Mouse (Mus musculus): ENCODE results near the gene Hoxd13.

DNA sequence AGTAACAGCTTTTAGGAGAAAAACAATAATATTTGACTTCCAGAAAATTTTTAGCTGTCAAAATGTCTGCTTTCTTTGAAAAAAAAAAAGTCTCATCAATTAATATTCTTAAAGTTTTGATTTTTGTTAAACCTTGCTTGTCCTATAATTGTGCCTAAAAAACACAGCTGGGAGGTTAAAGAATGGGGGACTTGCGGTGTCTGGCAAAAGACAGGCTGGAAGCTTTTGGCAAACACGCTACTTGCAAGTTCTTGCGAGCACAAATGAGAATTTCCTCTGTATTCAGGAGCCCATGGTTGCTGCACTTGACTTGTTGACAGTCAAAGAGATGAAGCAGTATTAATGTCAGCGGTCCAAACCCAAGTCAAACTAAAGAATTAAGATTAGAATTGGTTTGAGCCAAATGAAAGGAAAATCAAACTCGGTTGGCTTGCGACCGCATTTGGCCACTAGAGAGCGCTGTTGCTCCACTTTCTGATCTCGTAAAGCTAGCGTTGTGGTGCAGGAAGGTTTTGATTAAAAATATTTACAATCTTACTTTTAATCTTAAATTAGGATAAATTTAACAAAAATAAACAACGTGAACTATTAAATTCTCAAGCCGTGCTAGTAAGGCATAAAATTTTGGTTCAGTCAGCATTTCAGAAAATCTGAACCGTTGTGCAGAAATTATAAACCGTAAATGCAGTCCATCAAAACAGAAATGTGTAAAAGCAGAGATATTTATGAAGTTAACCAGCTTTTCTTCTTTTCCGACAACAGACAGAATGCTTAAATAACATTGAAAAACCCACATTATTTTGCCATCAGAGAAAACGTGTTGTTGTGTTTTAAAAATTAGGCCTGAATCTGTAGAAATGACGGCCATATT lies 34.1 kb downstream of the Hoxd13 start:
- TF ChIP-seq CTCF (IDR thresholded peaks at IDR 0.05; ENCODE audit: low read depth) (peak; percentile 86), EP300 (IDR thresholded peaks at IDR 0.05; ENCODE audit: low read depth) (no peak)
